Mouse (Mus musculus) spleen, adult 2 months (tissue): Measurements from ENCODE around the gene Clasp2.

ENCODE experiments used
- CTCF ChIP-seq: fragments of 200-500 bp; IDR thresholded peaks from 2 replicates; pipeline ENCODE4 v1.5.1; 2011; ENCODE audit warnings: mild to moderate bottlenecking, inconsistent platforms; ENCODE audit not compliant: insufficient read depth, insufficient read length, insufficient replicate concordance; ENCODE audit errors: extremely low read depth
- POLR2A ChIP-seq: fragments of 200-500 bp; IDR thresholded peaks from 2 replicates; pipeline ENCODE4 v1.6.1; 2011; ENCODE audit warnings: low read depth, low read length, inconsistent platforms

GRCm38 (mm10) chr9:113724646-113725045 lies 16.6 kb upstream of the Clasp2 start:
- TF ChIP-seq POLR2A (no peak), CTCF (no peak)
